Mouse (Mus musculus) liver, postnatal 0 days (tissue): ENCODE data around the gene Ptges2.

Experiments used
- CTCF ChIP-seq: sonication (generic); IDR thresholded peaks from 2 replicates; pipeline ENCODE4 v1.5.1; 2016; ENCODE audit warnings: antibody characterized with exemption, low read depth
- EP300 ChIP-seq: IDR thresholded peaks from 2 replicates; pipeline ENCODE4 v1.6.1; 2016; ENCODE audit warnings: antibody characterized with exemption, low read depth, mild to moderate bottlenecking

GRCm38 (mm10) chr2:32454633-32455032 is 58.9 kb downstream of the Ptges2 start:
- TF ChIP-seq CTCF (no peak), EP300 (no peak)
